Mouse (Mus musculus) forebrain, embryonic 10.5 days (tissue): ENCODE results near the gene Ppp2r3c. TPM values are rescaled to one million over a fixed set of nuclear protein-coding genes. Genes with fewer than 3 reads are reported as not detected.
"Not testable (repeated sequence)": the region's sequence is repeated elsewhere in the genome, so short reads cannot be mapped to it uniquely, and the experiment has no call there.

ENCODE experiments used
- DNase-seq: peaks from one replicate; pipeline ENCODE4 v3.0.0-alpha.2; 2017; ENCODE audit warnings: low spot score; ENCODE audit errors: extremely low spot score
- H3K27ac ChIP-seq: fragments of 300-500 bp; sonication (generic); 2 replicates; pipeline ENCODE4 v1.5.1; 2016; ENCODE audit warnings: mild to moderate bottlenecking
- H3K27me3 ChIP-seq: fragments of 300-500 bp; sonication (generic); 2 replicates; pipeline ENCODE4 v1.6.1; 2016; ENCODE audit warnings: mild to moderate bottlenecking; ENCODE audit not compliant: poor library complexity, severe bottlenecking
- H3K36me3 ChIP-seq: fragments of 300-500 bp; sonication (generic); replicated peaks from 2 replicates; pipeline ENCODE4 v1.6.1; 2016; ENCODE audit warnings: mild to moderate bottlenecking, moderate library complexity
- H3K4me1 ChIP-seq: fragments of 300-500 bp; sonication (generic); 2 replicates; pipeline ENCODE4 v1.6.1; 2016
- H3K4me3 ChIP-seq: fragments of 300-500 bp; sonication (generic); 2 replicates; pipeline ENCODE4 v1.5.1; 2016; ENCODE audit warnings: mild to moderate bottlenecking, moderate library complexity
- H3K9me3 ChIP-seq: fragments of 300-500 bp; sonication (generic); 2 replicates; pipeline ENCODE4 v1.6.1; 2016; ENCODE audit warnings: mild to moderate bottlenecking, moderate library complexity
- WGBS: fragments of 180-500 bp; shearing (Covaris S2); methylation state at CpG from one replicate; pipeline ENCODE4 v1.1.7; 2016; 5-methylcytosine and 5-hydroxymethylcytosine counted together
- polyA plus RNA-seq: library from polyadenylated mRNA; unstranded; fragments of >200 nt; fragmentation: Nextera tagmentation; extraction: Ambion mirVana; gene quantifications from 2 replicates; pipeline ENCODE4 v1.2.1, GENCODE M21; 2016

Ppp2r3c gene
- 23.1 and 23.2 TPM in 2 replicates for polyA plus RNA-seq

DNA sequence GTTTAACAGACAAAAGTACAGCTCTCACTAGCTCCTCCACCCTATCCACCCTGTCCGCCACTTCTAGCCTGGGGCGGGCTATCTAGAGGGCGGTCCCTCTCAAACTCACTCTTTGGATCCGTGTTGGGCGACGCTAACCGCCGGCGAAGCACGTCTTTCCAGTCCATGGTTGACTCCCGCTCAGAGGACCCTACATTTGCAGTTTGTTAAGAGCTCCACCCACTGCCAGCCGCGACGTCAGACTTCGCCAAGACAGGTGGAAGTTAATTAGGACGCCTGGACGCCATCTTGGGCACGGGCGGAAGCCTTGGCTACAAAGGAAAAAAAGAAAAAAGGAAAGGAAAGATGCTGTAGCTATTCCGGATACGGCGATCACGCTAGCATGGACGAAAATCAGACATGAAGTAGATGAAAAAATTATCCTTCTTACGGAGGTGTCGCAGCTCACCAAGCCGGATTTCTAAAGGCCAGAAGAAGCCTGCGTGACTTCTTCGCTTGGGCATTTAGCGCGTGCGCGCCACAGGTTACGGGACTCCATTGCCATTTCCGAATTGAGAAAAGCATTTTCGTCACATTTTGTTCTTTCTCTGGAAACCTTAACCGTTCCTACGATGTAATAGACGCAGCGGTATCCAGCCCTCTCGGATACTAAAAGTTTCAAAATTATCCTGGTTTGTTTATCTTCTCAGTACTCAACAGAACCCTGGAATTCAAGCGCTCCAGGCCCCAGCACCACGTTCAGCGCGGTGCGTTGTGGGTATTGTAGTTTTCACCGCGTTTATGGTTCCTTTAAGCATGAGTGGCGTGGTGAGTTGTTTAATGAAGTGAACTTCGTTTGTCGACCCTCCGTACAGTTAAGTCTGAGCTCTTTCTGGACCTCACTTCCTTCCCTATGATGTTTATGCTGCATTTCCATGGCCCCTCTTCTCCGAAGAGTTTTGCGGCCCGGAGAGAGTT, at the start of gene Ppp2r3c:
Gene Ppp2r3c (minus strand): TSS at position 514 of the 957 bp plus-strand sequence.
- Histone ChIP-seq H3K4me1 (peaks cover 27% of the 10 kb centered on the region), H3K9me3 (peaks cover 7% of the 10 kb centered on the region; the same call in 1 of the 2 replicates), H3K36me3 (peaks cover 46% of the 10 kb centered on the region), H3K27ac (peak within 1 kb of the TSS; percentile 95), H3K4me3 (peak within 1 kb of the TSS; percentile 70), H3K27me3 (no peaks in the 10 kb centered on the region)
- WGBS: under 1% methylated on average over 55 of the region's 55 CpGs
- DNase-seq: peak; percentile 92

DNA sequence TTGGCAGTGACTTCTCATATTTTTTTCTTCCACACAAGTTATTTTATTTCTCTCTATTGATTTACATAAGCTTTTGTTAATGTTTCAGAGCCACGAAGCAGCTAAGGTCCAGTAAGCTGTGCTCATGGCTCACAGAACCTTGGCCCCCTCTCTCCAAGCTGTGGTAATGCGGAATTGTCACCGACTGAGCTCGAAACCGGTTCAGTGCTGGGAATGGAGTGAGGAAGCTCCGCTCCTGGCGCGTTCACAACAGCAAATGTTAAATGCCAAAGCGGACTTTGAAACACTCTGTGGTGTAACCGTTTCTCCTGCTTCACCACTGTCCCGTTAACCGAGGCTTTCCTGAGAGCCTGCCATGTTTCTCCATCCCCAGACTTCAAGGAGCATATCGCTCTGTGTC, 41.8 kb upstream of the Ppp2r3c start:
- no peak overlapping the region for H3K27ac ChIP-seq
- 0 out of 2 replicates have a peak, but pooled peaks cover 3% of the 10 kb centered on the region for H3K4me1 ChIP-seq
- 87% methylated on average over 13 of the region's 13 CpGs for WGBS
- DNase-seq: no peak
- H3K36me3 ChIP-seq: no peaks in the 10 kb centered on the region
- H3K27me3 ChIP-seq: no peaks in the 10 kb centered on the region
- no peak overlapping the region for H3K4me3 ChIP-seq
- no peaks in the 10 kb centered on the region for H3K9me3 ChIP-seq

DNA sequence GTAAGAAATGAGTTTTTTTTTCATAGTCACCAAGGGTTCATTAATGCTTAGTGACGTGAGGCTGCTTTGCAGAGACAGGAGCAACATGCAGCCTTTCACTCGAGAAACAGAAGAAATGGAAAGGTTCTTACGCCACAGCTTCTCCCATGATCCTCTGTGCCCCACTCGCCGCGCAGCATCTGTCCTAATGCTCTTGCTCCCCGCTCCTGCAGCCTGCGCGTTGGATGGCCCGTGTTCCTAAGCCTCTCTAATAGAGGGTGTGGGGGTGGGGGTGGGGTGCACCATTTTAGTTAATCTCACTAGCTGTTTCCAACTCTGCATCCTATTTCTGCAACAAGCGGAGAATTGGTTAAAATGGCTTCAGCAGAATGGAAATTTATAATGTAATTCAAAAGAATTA, 41.2 kb upstream of the Ppp2r3c start:
- Histone ChIP-seq H3K9me3 (no peaks in the 10 kb centered on the region), H3K27me3 (no peaks in the 10 kb centered on the region), H3K36me3 (0 out of 2 replicates have a peak, but pooled peaks cover 2% of the 10 kb centered on the region), H3K27ac (no peak overlapping the region), H3K4me1 (0 out of 2 replicates have a peak, but pooled peaks cover 3% of the 10 kb centered on the region), H3K4me3 (no peak overlapping the region)
- 89% methylated on average over 11 of the region's 11 CpGs for WGBS
- DNase-seq: no peak

DNA sequence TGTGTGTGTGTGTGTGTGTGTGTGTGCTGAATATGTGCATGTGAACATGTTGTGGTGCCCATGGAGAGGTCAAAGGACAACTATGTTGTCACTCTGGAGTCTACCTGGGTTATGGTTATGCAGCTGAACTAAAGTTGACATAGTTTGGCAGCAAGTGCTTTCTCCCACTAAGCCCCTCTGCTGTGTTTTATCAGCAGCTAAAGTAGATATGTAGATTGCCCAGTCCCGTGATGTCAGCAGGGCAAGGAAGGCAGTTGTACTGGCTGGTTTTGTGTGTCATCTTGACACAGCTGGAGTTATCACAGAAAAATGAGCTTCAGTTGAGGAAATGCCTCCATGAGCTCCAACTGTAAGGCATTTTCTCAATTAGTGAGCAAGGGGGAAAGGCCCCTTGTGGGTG, 40.2 kb upstream of the Ppp2r3c start:
- not testable (repeated sequence) for H3K27ac ChIP-seq, H3K4me3 ChIP-seq, H3K36me3 ChIP-seq, H3K27me3 ChIP-seq, H3K9me3 ChIP-seq, H3K4me1 ChIP-seq, DNase-seq
- WGBS: 88% methylated on average over 1 of the region's 1 CpGs

DNA sequence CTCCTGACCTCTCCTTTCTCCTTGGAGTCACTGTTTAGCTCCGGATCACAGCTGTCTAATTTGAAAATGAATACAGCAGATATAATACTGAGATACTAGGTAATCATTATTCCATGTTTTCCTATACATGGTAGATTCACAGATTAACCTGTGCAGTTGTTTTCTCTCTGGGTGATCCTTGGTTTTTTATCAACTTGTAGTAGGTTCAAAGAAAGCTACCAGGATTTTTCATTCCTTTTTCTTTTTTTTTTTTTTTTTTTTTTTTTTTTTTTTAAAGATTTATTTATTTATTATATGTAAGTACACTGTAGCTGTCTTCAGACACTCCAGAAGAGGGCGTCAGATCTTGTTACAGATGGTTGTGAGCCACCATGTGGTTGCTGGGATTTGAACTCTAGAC, 35.7 kb upstream of the Ppp2r3c start:
- not testable (repeated sequence) for H3K27me3 ChIP-seq, H3K9me3 ChIP-seq, H3K27ac ChIP-seq, H3K4me3 ChIP-seq, H3K4me1 ChIP-seq, DNase-seq
- 97% methylated on average over 1 of the region's 2 CpGs for WGBS
- peaks cover 11% of the 10 kb centered on the region; the same call in 1 of the 2 replicates for H3K36me3 ChIP-seq

DNA sequence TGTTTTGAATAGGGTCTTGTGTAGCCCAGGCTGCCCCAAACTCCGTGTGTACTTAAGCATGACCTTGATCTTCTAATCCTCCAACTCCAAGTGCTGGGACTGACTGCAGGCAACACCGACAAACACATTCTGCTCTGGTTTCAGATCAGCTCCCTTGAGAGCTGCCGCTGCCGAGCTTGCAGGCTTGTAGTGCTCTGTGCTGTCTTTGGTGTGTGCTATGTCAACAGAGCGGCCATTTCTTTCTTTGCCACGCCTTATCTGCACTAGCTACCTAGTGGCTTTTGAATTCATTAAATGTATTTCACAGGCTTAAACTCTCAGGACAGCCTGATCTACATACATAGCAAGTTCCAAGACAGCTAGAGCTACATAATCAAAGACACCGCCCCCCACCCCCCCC, 30.9 kb upstream of the Ppp2r3c start:
- 94% methylated on average over 7 of the region's 7 CpGs for WGBS
- no peak overlapping the region for H3K27ac ChIP-seq

DNA sequence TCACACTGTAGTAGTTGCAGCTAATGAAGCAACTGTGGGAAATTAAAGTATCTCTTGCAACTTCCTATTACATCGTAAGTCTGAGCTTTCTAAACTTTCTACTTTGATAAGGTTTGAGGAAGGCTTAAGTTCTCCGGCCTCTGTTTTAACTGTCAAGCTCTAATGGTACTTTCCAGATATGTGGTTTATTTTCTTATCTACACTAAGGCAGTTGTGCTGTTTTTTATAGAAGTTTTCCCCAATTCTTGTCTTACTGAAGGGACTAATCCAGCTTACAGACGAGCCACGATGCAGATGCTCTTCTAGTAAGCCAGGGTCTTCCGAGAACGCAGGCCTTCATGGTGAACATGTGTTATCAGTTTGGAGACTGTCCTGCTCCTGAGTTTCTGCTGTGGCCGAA, 26.6 kb upstream of the Ppp2r3c start:
- no peak overlapping the region for H3K27ac ChIP-seq
- H3K9me3 ChIP-seq: no peaks in the 10 kb centered on the region
- H3K36me3 ChIP-seq: peaks cover 34% of the 10 kb centered on the region
- no peaks in the 10 kb centered on the region for H3K27me3 ChIP-seq
- WGBS: 91% methylated on average over 7 of the region's 7 CpGs
- no peak overlapping the region for H3K4me3 ChIP-seq
- no peaks in the 10 kb centered on the region for H3K4me1 ChIP-seq
- DNase-seq: no peak

More for the DNA sequence above, 30.9 kb upstream of the Ppp2r3c start:
- no peaks in the 10 kb centered on the region for H3K9me3 ChIP-seq
- no peaks in the 10 kb centered on the region for H3K4me1 ChIP-seq
- no peaks in the 10 kb centered on the region for H3K27me3 ChIP-seq
- peaks cover 24% of the 10 kb centered on the region for H3K36me3 ChIP-seq
- DNase-seq: no peak
- no peak overlapping the region for H3K4me3 ChIP-seq

DNA sequence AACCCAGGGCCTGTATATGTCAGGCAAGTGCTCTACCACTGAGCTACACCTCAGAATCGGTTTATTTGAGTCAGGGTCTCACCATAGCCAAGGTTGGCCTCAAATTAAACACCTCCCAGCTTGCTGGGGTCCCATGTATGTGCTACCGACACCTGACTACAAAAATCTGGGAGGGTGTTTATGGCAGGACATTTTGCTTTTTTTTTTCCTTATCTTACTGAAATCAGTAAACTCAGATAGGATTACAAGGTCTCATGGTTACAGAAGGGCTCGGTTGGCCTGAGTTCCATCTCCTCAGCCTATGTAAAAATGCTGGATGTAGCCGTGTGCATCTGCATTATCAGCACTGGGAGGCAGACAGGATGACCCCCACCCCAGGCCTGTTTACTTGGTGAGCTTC, 26.0 kb upstream of the Ppp2r3c start:
- no peak overlapping the region for H3K27ac ChIP-seq
- H3K27me3 ChIP-seq: no peaks in the 10 kb centered on the region
- 94% methylated on average over 4 of the region's 4 CpGs for WGBS
- peaks cover 33% of the 10 kb centered on the region for H3K36me3 ChIP-seq
- DNase-seq: no peak
- no peaks in the 10 kb centered on the region for H3K4me1 ChIP-seq
- H3K4me3 ChIP-seq: no peak overlapping the region
- no peaks in the 10 kb centered on the region for H3K9me3 ChIP-seq

DNA sequence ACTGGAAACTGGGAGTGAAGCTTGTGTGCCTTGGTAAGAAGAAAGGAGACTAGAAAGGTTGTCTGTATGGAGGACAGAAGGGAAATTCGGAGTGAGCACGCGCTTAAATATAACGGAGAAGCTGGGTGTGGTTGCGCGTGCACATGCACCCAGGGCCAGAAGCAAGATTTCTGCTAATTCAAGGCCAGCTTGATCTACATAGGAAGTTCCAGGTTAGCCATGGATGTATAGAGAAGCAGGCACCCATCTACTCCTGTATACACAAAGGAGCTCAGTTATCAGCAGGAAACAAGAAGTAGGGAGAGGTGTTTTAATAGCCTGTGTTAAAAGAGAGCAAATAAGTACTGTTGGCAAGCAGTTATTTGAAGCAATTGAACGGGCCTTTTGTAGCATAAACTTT, 22.9 kb upstream of the Ppp2r3c start:
- Histone ChIP-seq H3K36me3 (peaks cover 29% of the 10 kb centered on the region), H3K27me3 (no peaks in the 10 kb centered on the region), H3K4me1 (peaks cover 6% of the 10 kb centered on the region; the same call in 1 of the 2 replicates), H3K4me3 (no peak overlapping the region), H3K27ac (no peak overlapping the region), H3K9me3 (no peaks in the 10 kb centered on the region)
- DNase-seq: no peak
- 92% methylated on average over 7 of the region's 7 CpGs for WGBS

DNA sequence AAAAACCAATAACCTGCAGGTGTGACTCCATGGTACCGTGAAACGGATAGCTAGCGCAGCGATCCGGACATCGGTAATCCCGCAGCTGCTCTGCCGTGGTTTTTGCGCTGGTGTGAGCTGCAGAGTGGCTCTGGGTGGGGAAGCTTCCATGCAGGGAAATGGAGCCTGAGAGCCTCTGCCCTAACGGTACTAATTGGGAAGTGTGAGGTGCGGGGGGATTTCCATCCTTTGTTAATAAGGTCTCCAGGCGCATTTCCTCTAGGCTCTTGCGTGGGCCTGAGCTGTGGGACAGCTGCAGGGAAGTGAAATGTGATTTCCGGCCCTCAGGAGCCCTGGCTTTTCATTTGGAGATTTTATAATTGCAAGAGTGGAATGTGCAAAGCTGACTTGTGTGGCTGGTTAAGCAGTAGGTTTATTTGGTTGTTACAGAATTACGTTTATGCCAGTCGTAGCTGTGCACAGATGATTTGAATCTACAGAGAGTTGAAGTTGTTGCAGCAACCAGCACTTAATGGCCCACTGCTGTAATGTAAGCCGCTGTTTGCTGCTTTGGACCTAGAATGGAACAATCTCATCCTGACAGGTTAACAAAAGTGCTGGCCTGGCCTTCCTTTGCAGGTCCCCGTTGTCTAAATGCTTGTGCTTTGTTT, 19.0 kb upstream of the Ppp2r3c start:
- Histone ChIP-seq H3K4me1 (peaks cover 6% of the 10 kb centered on the region; the same call in 1 of the 2 replicates), H3K27me3 (no peaks in the 10 kb centered on the region), H3K9me3 (no peaks in the 10 kb centered on the region), H3K4me3 (no peak overlapping the region), H3K36me3 (peaks cover 12% of the 10 kb centered on the region), H3K27ac (0 out of 2 replicates have a peak overlapping the region, but pooled peaks have one; percentile 11)
- WGBS: 89% methylated on average over 18 of the region's 18 CpGs
- DNase-seq: no peak

DNA sequence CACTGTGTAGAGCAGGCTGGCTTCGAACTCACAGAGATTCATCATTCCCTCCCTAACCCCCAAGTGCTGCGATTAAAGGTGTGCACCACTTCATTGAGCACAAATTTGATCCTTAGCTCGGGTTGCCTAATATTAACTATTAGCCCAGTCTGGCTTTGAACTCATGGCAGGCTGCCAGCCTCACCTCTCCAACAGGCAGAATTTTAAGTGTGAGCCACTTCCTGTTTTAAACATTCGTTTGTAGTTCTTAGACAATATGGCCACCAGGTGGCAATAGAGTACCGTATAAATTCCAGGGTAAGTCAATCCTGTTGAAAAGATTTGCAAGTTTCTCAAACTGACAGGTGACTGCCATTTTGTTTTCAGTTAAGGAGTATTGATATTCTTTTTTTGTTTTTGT, 12.4 kb upstream of the Ppp2r3c start:
- Histone ChIP-seq H3K27me3 (no peaks in the 10 kb centered on the region), H3K27ac (no peak overlapping the region), H3K4me1 (no peaks in the 10 kb centered on the region), H3K9me3 (no peaks in the 10 kb centered on the region), H3K4me3 (no peak overlapping the region), H3K36me3 (peaks cover 27% of the 10 kb centered on the region)
- peak; percentile 49 for DNase-seq
- WGBS: 53% methylated on average over 5 of the region's 5 CpGs

DNA sequence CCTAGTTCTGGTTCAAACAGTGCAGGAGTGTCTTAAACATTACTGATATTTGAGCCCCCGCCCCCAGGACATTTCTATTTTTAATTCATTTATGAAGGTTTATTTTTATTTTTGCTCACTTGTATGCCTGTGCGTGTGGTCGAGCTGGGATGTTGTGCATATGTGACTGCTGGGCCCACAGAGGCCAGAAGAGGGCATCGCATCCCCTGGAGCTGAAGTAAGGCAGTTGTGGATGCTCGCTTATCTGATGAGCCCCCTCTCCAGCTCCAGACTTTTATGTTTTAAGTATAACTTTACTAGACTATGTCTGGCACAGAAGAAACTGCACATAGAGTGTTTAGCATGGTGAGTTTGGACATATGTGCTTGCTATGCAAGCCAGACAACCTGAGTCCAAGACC, 11.1 kb upstream of the Ppp2r3c start:
- Histone ChIP-seq H3K36me3 (peaks cover 40% of the 10 kb centered on the region), H3K4me1 (no peaks in the 10 kb centered on the region), H3K4me3 (no peak overlapping the region), H3K27me3 (no peaks in the 10 kb centered on the region), H3K27ac (no peak overlapping the region), H3K9me3 (no peaks in the 10 kb centered on the region)
- no peak for DNase-seq
- 90% methylated on average over 5 of the region's 5 CpGs for whole genome bisulfite sequencing

DNA sequence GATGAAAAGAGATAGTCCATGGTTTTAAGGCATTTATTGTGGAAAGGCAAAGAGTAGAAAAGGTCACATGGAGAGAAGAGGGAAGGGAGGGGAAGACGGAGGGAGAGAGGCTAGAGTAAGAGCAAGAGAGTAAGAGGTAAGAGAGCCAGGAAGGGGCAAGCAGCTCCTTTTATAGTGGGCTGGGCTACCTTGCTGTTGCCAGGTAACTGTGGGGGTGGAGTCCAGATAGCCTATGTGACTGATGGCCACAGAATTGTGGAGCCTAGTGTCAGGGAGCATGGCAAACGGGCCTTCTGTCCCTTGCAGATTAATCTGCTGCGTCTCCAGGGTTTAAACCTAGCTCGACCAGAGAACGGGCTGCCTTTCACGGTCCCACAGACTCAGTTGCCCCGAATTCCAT, 9.0 kb upstream of the Ppp2r3c start:
- 94% methylated on average over 7 of the region's 7 CpGs for WGBS
- Histone ChIP-seq H3K9me3 (no peaks in the 10 kb centered on the region), H3K4me3 (no peak overlapping the region), H3K4me1 (no peaks in the 10 kb centered on the region), H3K27me3 (no peaks in the 10 kb centered on the region), H3K27ac (no peak overlapping the region), H3K36me3 (peaks cover 46% of the 10 kb centered on the region)
- no peak for DNase-seq
